11 mouse cellular contexts compared by ENCODE assay signal in genomic region chr7:143005344-143006096, GRCm38 (mm10). TPM values are rescaled to one million over a fixed set of nuclear protein-coding genes. Genes with fewer than 3 reads are reported as not detected.
DNase-seq lines count a peak whose midpoint lies in the region; ATAC-seq and TF ChIP-seq lines count a peak whose summit lies in the region.
"Had no signal": no experiment of that assay in that cellular context is flagged by ENCODE, and none has a peak within 500 bp of the region (broad histone marks: within the 10 kb centered on the region; RNA-seq: fewer than 3 reads in every experiment).

No protein-coding gene starts in this region.

- peak overlapping the region; percentile 28 for H3K4me3 ChIP-seq in heart, embryonic 12.5 days
- no peak overlapping the region for H3K4me3 ChIP-seq in ES-E14 (ENCODE audit: insufficient read depth in 1 of 2, low read depth in 1 of 2, low read length in 2 of 2, poor library complexity in 1 of 2, severe bottlenecking in 1 of 2)
- H3K4me3 ChIP-seq in intestine, embryonic 16.5 days (ENCODE audit: low read length) = no peak overlapping the region
- H3K4me3 ChIP-seq in midbrain, embryonic 16.5 days (ENCODE audit: low read depth, low read length) = no peak overlapping the region
- H3K4me3 ChIP-seq: neural tube, embryonic 13.5 days had no signal

- no peaks in the 10 kb centered on the region for H3K27me3 ChIP-seq in heart, embryonic 12.5 days (replicated peaks)
- H3K27me3 ChIP-seq in intestine, embryonic 16.5 days (replicated peaks; ENCODE audit: control insufficient read depth, insufficient read depth, low read length) = no peaks in the 10 kb centered on the region; the same call in 1 of the 2 replicates
- H3K27me3 ChIP-seq in midbrain, embryonic 16.5 days (ENCODE audit: control insufficient read depth, insufficient read depth, low read depth, low read length) = no peaks in the 10 kb centered on the region
- H3K27me3 ChIP-seq: neural tube, embryonic 13.5 days had no signal

- in situ Hi-C loops in ES-E14 (cut with MboI; ENCODE audit: low sequenced_read_pairs in 2 of 2, unreplicated experiment in 2 of 2) = no loop called here

- intact Hi-C loops in heart, postnatal 10 days (cut with DNase I) = loop anchor here (2.0 to 5.0 kb wide), 3 partner anchors 111 to 462 kb away; no protein-coding TSS in a partner anchor

- peak overlapping the region; percentile 45 for H3K4me2 ChIP-seq in heart, embryonic 12.5 days
- H3K4me2 ChIP-seq in intestine, embryonic 16.5 days (ENCODE audit: low read depth, low read length) = no peak overlapping the region
- H3K4me2 ChIP-seq in midbrain, embryonic 16.5 days (ENCODE audit: low read length) = no peak overlapping the region
- H3K4me2 ChIP-seq: neural tube, embryonic 13.5 days had no signal

- H3K9me3 ChIP-seq in heart, embryonic 12.5 days (replicated peaks) = no peaks in the 10 kb centered on the region
- no peaks in the 10 kb centered on the region for H3K9me3 ChIP-seq in ES-E14 (ENCODE audit: control insufficient read depth, insufficient read depth, low read depth, low read length)
- H3K9me3 ChIP-seq in intestine, embryonic 16.5 days (ENCODE audit: control insufficient read depth, low read length) = no peaks in the 10 kb centered on the region
- H3K9me3 ChIP-seq in midbrain, embryonic 16.5 days (replicated peaks; ENCODE audit: control insufficient read depth, low read length, poor library complexity, severe bottlenecking) = no peaks in the 10 kb centered on the region
- H3K9me3 ChIP-seq: neural tube, embryonic 13.5 days had no signal

- H3K4me1 ChIP-seq in heart, embryonic 12.5 days (replicated peaks) = peaks cover 55% of the 10 kb centered on the region
- H3K4me1 ChIP-seq in ES-E14 (ENCODE audit: control insufficient read depth in 2 of 2, insufficient read depth in 2 of 2, low read length in 2 of 2, poor library complexity in 1 of 2) = peaks cover 5 to 32% of the 10 kb centered on the region in 2 experiments; a peak in 3 of 4 replicates
- peaks cover 29% of the 10 kb centered on the region for H3K4me1 ChIP-seq in intestine, embryonic 16.5 days (ENCODE audit: control insufficient read depth, insufficient read depth, low read length)
- 0 out of 2 replicates have a peak, but pooled peaks cover 2% of the 10 kb centered on the region for H3K4me1 ChIP-seq in midbrain, embryonic 16.5 days (ENCODE audit: control insufficient read depth, insufficient read depth, low read length)

- ATAC-seq in heart, embryonic 12.5 days (ENCODE audit: insufficient number of reproducible peaks, low FRiP score) = peak; percentile 54; the same call in 1 of the 2 replicates
- ATAC-seq in intestine, embryonic 16.5 days = no peak; the same call in 1 of the 2 replicates
- ATAC-seq in midbrain, embryonic 16.5 days = no peak
- ATAC-seq: hindbrain, postnatal 0 days had no signal

- WGBS in heart, embryonic 12.5 days = 73% methylated on average over 6 of the region's 6 CpGs
- whole genome bisulfite sequencing in intestine, embryonic 16.5 days = 85% methylated on average over 6 of the region's 6 CpGs
- WGBS in midbrain, embryonic 16.5 days = 88% methylated on average over 6 of the region's 6 CpGs

- DNase-seq in heart, postnatal 10 days = no peak
- no peak for DNase-seq in ES-E14 (ENCODE audit: low read depth, low spot score)
- DNase-seq in spleen, adult 12 weeks (ENCODE audit: low spot score) = peak; percentile 51
- DNase-seq in ovary, postnatal 36 days (ENCODE audit: low spot score) = no peak
- no peak for DNase-seq in left cerebral cortex, adult 9 months (ENCODE audit: low spot score in 2 of 2)
- DNase-seq: cerebellum, postnatal 36 days had no signal

- peak overlapping the region; percentile 33 for H3K9ac ChIP-seq in heart, embryonic 12.5 days
- H3K9ac ChIP-seq in ES-E14 (ENCODE audit: insufficient read depth, low read depth, low read length, poor library complexity, severe bottlenecking) = peak overlapping the region; percentile 85
- H3K9ac ChIP-seq in intestine, embryonic 16.5 days (ENCODE audit: low read depth, low read length) = peak overlapping the region; percentile 18; the same call in 1 of the 2 replicates
- H3K9ac ChIP-seq in midbrain, embryonic 16.5 days (ENCODE audit: low read depth, low read length) = no peak overlapping the region
- H3K9ac ChIP-seq: neural tube, embryonic 13.5 days had no signal

- H3K36me3 ChIP-seq in heart, embryonic 12.5 days = no peaks in the 10 kb centered on the region
- no peaks in the 10 kb centered on the region for H3K36me3 ChIP-seq in ES-E14 (ENCODE audit: control insufficient read depth, insufficient read depth, low read length, poor library complexity, severe bottlenecking)
- H3K36me3 ChIP-seq in intestine, embryonic 16.5 days (ENCODE audit: control insufficient read depth, insufficient read depth, low read length) = no peaks in the 10 kb centered on the region
- no peaks in the 10 kb centered on the region for H3K36me3 ChIP-seq in midbrain, embryonic 16.5 days (ENCODE audit: control insufficient read depth, insufficient read depth, low read length)
- H3K36me3 ChIP-seq: neural tube, embryonic 13.5 days had no signal

- peak overlapping the region; percentile 96 for H3K27ac ChIP-seq in heart, embryonic 12.5 days (ENCODE audit: poor library complexity, severe bottlenecking)
- H3K27ac ChIP-seq in ES-E14 (ENCODE audit: insufficient read depth, low read depth, low read length, poor library complexity, severe bottlenecking) = no peak overlapping the region
- H3K27ac ChIP-seq in intestine, embryonic 16.5 days (ENCODE audit: low read length) = no peak overlapping the region
- no peak overlapping the region for H3K27ac ChIP-seq in midbrain, embryonic 16.5 days (ENCODE audit: low read length)
- H3K27ac ChIP-seq: hindbrain, postnatal 0 days; neural tube, embryonic 13.5 days had no signal

TF ChIP-seq in ES-E14, 5 proteins besides CTCF, POLR2A, EP300 and RAD21:
- TF ChIP-seq HCFC1 (IDR thresholded peaks at IDR 0.05; ENCODE audit: borderline replicate concordance, insufficient read depth, low read length) (no peak), ZC3H11A (IDR thresholded peaks at IDR 0.05; ENCODE audit: borderline replicate concordance, low read depth, low read length) (no peak), CHD2 (IDR thresholded peaks at IDR 0.05; ENCODE audit: low read depth, low read length) (no peak), ZNF384 (IDR thresholded peaks at IDR 0.05; ENCODE audit: low read depth, low read length) (no peak), MAFK (IDR thresholded peaks at IDR 0.05; ENCODE audit: insufficient read depth, low read depth, low read length) (no peak)

RNA-seq across cellular contexts. Expression of gene Tspan32, which starts 0.7 kb away (rescaled TPM):
- 7.0 and 7.7 TPM in 2 replicates for polyA plus RNA-seq in heart, embryonic 12.5 days (2016; fragmentation: Nextera tagmentation; extraction: Ambion mirVana)
- total RNA-seq in heart, postnatal 10 days (2021) = 1 to 10 TPM in 1 of 2 experiments, under 1 TPM in 1; 0.81 to 1.2 TPM
- total RNA-seq in ES-E14 (2012; rRNA removed) = 2.4 and 4.3 TPM in 2 replicates
- 2.4 and 3.1 TPM in 2 replicates for polyA plus RNA-seq in intestine, embryonic 16.5 days (2015; fragmentation: Nextera tagmentation; extraction: Ambion mirVana)
- polyA plus RNA-seq in midbrain, embryonic 16.5 days (2015; fragmentation: Nextera tagmentation; extraction: Ambion mirVana) = 0.30 and 0.48 TPM in 2 replicates

RNA-seq across cellular contexts. Expression of gene Ascl2, which starts 36.5 kb away (rescaled TPM):
- polyA plus RNA-seq in heart, embryonic 12.5 days (2016; fragmentation: Nextera tagmentation; extraction: Ambion mirVana) = 0.23 and 0.31 TPM in 2 replicates
- total RNA-seq in heart, postnatal 10 days (2021) = not detected
- total RNA-seq in ES-E14 (2012; rRNA removed) = 5.4 and 7.5 TPM in 2 replicates
- polyA plus RNA-seq in intestine, embryonic 16.5 days (2015; fragmentation: Nextera tagmentation; extraction: Ambion mirVana) = 11.4 and 12.7 TPM in 2 replicates
- 0.39 and 0.55 TPM in 2 replicates for polyA plus RNA-seq in midbrain, embryonic 16.5 days (2015; fragmentation: Nextera tagmentation; extraction: Ambion mirVana)

RNA-seq across cellular contexts. Expression of gene Cd81, which starts 47.0 kb away (rescaled TPM):
- 701 and 712 TPM in 2 replicates for polyA plus RNA-seq in heart, embryonic 12.5 days (2016; fragmentation: Nextera tagmentation; extraction: Ambion mirVana)
- total RNA-seq in heart, postnatal 10 days (2021) = 100 to 1,000 TPM; 630 to 639 TPM
- total RNA-seq in ES-E14 (2012; rRNA removed) = 403 and 951 TPM in 2 replicates
- 391 and 421 TPM in 2 replicates for polyA plus RNA-seq in intestine, embryonic 16.5 days (2015; fragmentation: Nextera tagmentation; extraction: Ambion mirVana)
- polyA plus RNA-seq in midbrain, embryonic 16.5 days (2015; fragmentation: Nextera tagmentation; extraction: Ambion mirVana) = 364 and 411 TPM in 2 replicates
